Mouse (Mus musculus) liver, embryonic 12.5 days (tissue): Measurements from ENCODE around the gene Luzp1. TPM values are rescaled to one million over a fixed set of nuclear protein-coding genes. Genes with fewer than 3 reads are reported as not detected.

Experiments used
- ATAC-seq: fragments of 200-750 bp; cut with Nextera tagmentation; 2 replicates; pipeline ENCODE4 v1.8.0; 2017; ENCODE audit warnings: moderate number of reproducible peaks, mild to moderate bottlenecking, moderate library complexity
- H3K27ac ChIP-seq: fragments of 300-500 bp; sonication (generic); 2 replicates; pipeline ENCODE4 v1.5.1; 2016; ENCODE audit warnings: mild to moderate bottlenecking
- H3K27me3 ChIP-seq: fragments of 300-500 bp; sonication (generic); replicated peaks from 2 replicates; pipeline ENCODE4 v1.6.1; 2016; ENCODE audit warnings: mild to moderate bottlenecking, moderate library complexity
- H3K36me3 ChIP-seq: fragments of 300-500 bp; sonication (generic); 2 replicates; pipeline ENCODE4 v1.6.1; 2016; ENCODE audit warnings: mild to moderate bottlenecking, moderate library complexity
- H3K4me1 ChIP-seq: fragments of 300-500 bp; sonication (generic); 2 replicates; pipeline ENCODE4 v1.6.1; 2016
- H3K4me2 ChIP-seq: fragments of 300-500 bp; sonication (generic); 2 replicates; pipeline ENCODE4 v1.6.1; 2016; ENCODE audit warnings: mild to moderate bottlenecking, moderate library complexity
- H3K4me3 ChIP-seq: fragments of 300-500 bp; sonication (generic); 2 replicates; pipeline ENCODE4 v1.5.1; 2016; ENCODE audit warnings: mild to moderate bottlenecking, moderate library complexity
- H3K9ac ChIP-seq: fragments of 300-500 bp; sonication (generic); 2 replicates; pipeline ENCODE4 v1.6.1; 2016; ENCODE audit warnings: mild to moderate bottlenecking, moderate library complexity
- H3K9me3 ChIP-seq: fragments of 300-500 bp; sonication (generic); replicated peaks from 2 replicates; pipeline ENCODE4 v1.6.1; 2016; ENCODE audit warnings: mild to moderate bottlenecking, moderate library complexity
- WGBS: fragments of 180-500 bp; shearing (Covaris S2); methylation state at CpG from one replicate; pipeline ENCODE4 v1.1.7; 2016; ENCODE audit not compliant: insufficient replicate concordance; 5-methylcytosine and 5-hydroxymethylcytosine counted together
- polyA plus RNA-seq: library from polyadenylated mRNA; unstranded; fragments of >200 nt; fragmentation: Nextera tagmentation; extraction: Ambion mirVana; gene quantifications from 2 replicates; pipeline ENCODE4 v1.2.1, GENCODE M21; 2016

Luzp1 gene
- 25.6 and 25.7 TPM in 2 replicates for polyA plus RNA-seq

DNA sequence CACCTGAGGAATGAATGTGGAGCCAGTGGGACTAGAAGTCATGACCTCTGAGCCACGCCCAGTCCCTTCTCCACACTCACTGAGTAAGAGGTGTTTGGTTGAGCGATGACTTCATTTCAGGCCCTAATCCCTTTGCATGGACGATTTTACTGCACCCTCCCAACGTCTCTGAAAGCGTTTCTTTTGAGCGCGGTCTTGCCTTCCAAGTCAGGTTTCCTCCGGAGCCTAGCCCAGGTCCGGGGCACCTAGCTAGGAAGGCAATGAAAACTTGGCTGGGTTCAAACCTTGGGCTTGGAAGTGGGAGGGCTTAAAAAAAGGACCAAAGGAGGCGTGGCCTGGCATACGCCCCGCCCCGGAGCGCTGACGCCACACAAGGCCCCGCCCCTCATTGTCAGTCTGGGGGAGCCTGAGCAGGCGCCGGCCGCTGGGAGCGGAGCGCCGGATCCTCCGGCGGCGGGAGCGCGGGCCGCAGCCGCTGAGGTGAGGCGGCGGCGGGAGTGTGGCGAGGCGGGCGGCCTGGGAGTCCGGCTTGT, at the start of gene Luzp1:
TSS of gene Luzp1 (plus strand) at position 391 of the 533 bp plus-strand sequence.
- H3K27ac ChIP-seq = peak within 1 kb of the TSS; percentile 78
- WGBS = 2% methylated on average over 36 of the region's 36 CpGs
- H3K9ac ChIP-seq = peak within 1 kb of the TSS; percentile 82
- H3K9me3 ChIP-seq = no peaks in the 10 kb centered on the region
- no peaks in the 10 kb centered on the region for H3K36me3 ChIP-seq
- peak within 1 kb of the TSS; percentile 96 for H3K4me2 ChIP-seq
- peaks cover 42% of the 10 kb centered on the region for H3K27me3 ChIP-seq
- peak within 1 kb of the TSS; percentile 66 for H3K4me3 ChIP-seq
- peaks cover 27% of the 10 kb centered on the region for H3K4me1 ChIP-seq
- peak; percentile 89 for ATAC-seq

DNA sequence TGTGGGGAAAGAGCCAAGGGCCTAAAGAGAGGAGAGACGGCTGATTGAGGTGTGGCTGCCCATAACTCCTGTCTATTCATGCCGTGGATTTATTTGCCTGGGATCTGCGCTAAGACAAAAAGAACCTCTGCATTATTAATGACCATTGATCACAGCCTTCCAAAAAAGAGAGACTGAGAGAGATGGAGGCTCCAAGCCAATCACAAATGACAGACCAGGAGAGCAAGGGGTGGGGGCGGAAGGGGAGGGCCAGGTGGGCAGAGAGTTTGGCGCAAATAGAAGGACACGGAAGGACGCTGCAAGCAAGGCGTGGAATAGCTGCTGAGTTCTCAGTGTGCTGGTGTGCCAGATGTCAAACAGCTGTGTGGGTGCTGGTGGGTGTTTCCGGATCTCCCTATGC, 46.3 kb upstream of the Luzp1 start, which contains the start of gene Htr1d:
TSS of gene Htr1d (plus strand) at position 301 of the 400 bp plus-strand sequence.
- H3K9ac ChIP-seq = no peak within 1 kb of the TSS

DNA sequence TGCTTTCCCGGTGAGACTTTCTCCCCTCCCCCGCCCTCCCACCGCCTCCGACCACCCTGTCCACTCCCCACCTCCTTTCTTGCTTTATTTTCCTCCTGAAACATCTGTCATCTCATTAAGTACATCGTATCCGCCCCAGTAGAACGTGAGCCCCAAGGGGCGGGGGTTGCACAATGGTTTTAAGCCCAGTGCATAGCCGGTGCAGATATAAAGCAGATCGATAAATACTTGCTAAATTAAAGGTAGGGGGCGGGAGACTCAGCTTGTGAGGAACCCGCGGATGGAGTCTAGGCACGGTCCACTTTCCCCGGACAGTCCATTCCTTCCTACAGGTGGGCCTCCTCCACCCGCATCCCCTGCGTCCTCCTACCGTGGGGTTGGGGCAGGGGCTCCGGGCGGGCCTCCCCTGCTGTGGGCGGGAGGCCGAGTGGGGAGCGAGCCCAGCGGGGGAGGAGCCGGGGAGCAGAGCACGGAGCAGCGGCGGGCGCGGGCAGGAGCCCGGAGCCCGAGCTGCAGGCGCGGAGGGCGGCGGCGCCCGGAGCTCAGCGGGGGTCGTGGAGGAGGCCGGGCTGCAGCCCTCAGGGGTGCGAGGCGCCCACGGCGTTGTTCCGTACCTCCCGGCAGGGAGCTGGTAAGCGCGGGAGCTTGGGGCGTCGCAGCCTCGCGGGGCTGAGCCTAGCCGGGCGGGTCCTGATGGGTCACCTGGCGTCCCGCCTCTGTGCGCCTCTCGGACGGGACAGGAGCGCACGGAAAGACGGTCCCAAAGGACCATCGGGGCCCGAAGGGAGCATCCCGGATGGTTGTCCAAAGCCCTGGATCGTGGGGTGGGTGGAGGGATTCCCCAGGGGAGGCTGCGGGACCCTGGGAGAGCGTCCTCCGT, 45.2 kb upstream of the Luzp1 start:
- peak overlapping the region; percentile 48 for H3K4me3 ChIP-seq
- H3K9ac ChIP-seq = no peak overlapping the region
- no peak overlapping the region for H3K27ac ChIP-seq
- peak overlapping the region; percentile 74 for H3K4me2 ChIP-seq
- 3% methylated on average over 69 of the region's 70 CpGs for WGBS
- peaks cover 12% of the 10 kb centered on the region for H3K4me1 ChIP-seq
- peaks cover 95% of the 10 kb centered on the region for H3K27me3 ChIP-seq
- no peaks in the 10 kb centered on the region for H3K9me3 ChIP-seq
- H3K36me3 ChIP-seq = no peaks in the 10 kb centered on the region
- no peak for ATAC-seq

More for the DNA sequence above, 46.3 kb upstream of the Luzp1 start, which contains the start of gene Htr1d:
- Histone ChIP-seq H3K9me3 (no peaks in the 10 kb centered on the region), H3K27ac (no peak within 1 kb of the TSS), H3K36me3 (no peaks in the 10 kb centered on the region), H3K4me3 (peak within 1 kb of the TSS; percentile 48), H3K4me2 (peak within 1 kb of the TSS; percentile 74), H3K4me1 (peaks cover 12% of the 10 kb centered on the region), H3K27me3 (peaks cover 97% of the 10 kb centered on the region)
- 63% methylated on average over 9 of the region's 9 CpGs for whole genome bisulfite sequencing
- ATAC-seq = no peak

DNA sequence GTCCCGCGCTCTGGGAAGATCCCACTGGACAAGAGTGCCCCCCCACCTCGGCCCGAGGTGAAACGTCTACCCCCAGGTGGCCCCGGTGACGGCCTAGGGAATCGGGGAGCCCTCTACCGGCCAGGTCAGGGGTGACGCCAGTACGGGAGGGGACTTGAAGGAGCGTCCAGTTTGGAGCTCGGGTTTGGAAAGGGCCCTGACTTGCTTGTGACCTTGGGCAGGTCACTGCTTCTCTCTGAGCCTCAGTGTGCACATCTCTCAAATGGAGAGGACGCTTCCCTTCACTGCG, 44.6 kb upstream of the Luzp1 start:
- Histone ChIP-seq H3K27ac (no peak overlapping the region), H3K4me3 (peak overlapping the region; percentile 48), H3K9me3 (no peaks in the 10 kb centered on the region), H3K9ac (no peak overlapping the region), H3K4me2 (peak overlapping the region; percentile 74), H3K4me1 (peaks cover 12% of the 10 kb centered on the region), H3K36me3 (no peaks in the 10 kb centered on the region), H3K27me3 (peaks cover 95% of the 10 kb centered on the region)
- no peak for ATAC-seq
- 3% methylated on average over 15 of the region's 15 CpGs for WGBS

DNA sequence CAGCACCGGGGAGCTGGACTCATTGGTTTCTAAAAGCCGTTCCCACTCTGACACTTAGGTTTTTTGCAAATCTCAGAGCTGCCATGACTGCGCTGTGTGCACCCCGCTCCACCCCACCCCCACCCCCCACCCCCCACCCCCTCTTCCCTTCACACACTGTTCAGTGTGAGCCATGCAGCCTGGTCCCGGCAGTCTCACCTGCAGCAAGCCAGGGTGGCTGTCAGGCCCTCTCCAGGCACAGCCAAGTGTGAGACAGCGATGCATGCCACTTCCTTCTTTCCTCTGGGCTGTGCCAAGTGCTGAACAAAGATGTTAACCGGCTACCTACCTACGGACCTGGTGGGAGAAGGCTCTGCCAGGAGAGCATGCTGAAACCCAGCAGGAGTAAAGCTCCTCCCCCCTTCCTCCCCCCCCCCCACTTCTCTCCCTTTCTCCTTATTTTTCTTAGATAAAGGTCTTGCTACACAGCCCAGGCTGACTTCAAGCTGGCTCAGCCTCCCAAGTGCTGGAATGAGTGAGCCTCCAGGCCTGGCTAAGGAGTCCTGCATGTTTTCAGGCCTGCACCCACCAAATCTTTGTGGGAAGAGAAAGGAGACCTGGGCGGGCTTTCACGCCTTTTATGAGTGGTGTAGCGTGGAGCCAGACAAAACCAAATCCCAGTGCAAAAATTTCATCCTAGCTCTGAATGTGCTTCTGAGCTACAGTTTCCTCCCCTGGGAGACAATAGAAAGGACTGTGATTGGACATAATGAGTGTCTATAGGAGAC, 38.8 kb upstream of the Luzp1 start:
- Histone ChIP-seq H3K9me3 (no peaks in the 10 kb centered on the region), H3K27ac (no peak overlapping the region), H3K4me3 (no peak overlapping the region), H3K9ac (no peak overlapping the region), H3K27me3 (peaks cover 43% of the 10 kb centered on the region), H3K4me2 (no peak overlapping the region), H3K36me3 (no peaks in the 10 kb centered on the region), H3K4me1 (no peaks in the 10 kb centered on the region)
- 49% methylated on average over 11 of the region's 11 CpGs for WGBS
- ATAC-seq = no peak

DNA sequence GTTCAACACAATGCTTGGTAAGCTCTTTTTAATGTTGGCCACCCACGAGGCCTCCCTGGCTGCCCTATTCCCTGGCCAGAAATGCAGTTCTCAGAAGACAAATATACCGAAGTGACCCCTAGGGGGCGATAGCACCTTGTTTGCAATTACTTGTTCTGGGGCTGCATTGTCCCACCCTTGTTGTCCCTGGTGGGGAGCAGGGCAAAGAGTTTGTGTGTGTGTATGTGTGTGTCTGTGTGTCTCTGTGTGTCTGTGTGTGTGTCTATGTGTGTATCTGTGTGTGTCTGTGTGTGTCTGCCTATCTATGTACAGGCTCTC, 38.2 kb upstream of the Luzp1 start:
- Histone ChIP-seq H3K9ac (no peak overlapping the region), H3K4me1 (no peaks in the 10 kb centered on the region), H3K27ac (no peak overlapping the region), H3K36me3 (no peaks in the 10 kb centered on the region), H3K27me3 (peaks cover 38% of the 10 kb centered on the region), H3K4me3 (no peak overlapping the region), H3K4me2 (no peak overlapping the region), H3K9me3 (no peaks in the 10 kb centered on the region)
- ATAC-seq = no peak
- 4% methylated on average over 3 of the region's 3 CpGs for WGBS

DNA sequence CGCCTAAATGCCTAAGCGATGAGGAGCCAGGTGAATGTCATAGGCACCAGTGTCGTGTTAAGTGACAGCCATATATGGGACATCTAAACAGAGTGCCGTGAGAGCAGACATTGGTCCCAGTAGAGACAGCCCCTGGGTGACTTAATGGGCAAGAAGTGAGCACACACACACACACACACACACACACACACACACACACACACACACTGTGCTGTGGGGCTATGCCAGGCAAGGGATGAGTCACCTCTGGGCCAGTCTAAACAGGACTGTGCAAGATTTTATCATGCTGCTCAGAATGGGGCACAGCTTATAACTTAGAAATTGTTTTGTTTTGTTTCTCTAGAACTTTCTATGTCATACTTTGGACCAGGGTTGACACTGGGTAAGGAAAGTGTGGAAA, 35.5 kb upstream of the Luzp1 start:
- H3K4me1 ChIP-seq = no peaks in the 10 kb centered on the region
- ATAC-seq = no peak
- no peaks in the 10 kb centered on the region for H3K9me3 ChIP-seq
- no peak overlapping the region for H3K4me3 ChIP-seq
- H3K36me3 ChIP-seq = no peaks in the 10 kb centered on the region
- 74% methylated on average over 4 of the region's 4 CpGs for WGBS
- peaks cover 15% of the 10 kb centered on the region for H3K27me3 ChIP-seq
- no peak overlapping the region for H3K27ac ChIP-seq
- no peak overlapping the region for H3K4me2 ChIP-seq
- no peak overlapping the region for H3K9ac ChIP-seq

DNA sequence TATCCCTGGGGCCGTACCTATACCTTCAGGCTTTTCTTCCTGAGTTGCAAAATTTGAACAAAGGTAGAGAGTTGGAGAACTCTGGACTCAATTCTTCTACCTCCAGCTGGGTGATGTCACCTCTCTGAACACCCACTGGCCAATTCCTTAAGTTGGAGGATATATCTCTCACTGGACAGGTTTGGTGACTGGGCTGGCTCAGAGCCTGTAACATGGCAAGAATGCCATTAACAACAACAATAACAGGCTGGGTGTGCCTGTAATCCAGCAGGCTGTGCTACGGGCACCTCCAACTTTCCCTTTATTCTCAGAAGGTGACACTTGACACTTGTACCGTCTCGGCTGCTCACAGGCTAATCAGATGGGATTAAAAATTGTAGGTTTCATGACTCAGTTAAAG, 30.5 kb upstream of the Luzp1 start:
- no peak for ATAC-seq

DNA sequence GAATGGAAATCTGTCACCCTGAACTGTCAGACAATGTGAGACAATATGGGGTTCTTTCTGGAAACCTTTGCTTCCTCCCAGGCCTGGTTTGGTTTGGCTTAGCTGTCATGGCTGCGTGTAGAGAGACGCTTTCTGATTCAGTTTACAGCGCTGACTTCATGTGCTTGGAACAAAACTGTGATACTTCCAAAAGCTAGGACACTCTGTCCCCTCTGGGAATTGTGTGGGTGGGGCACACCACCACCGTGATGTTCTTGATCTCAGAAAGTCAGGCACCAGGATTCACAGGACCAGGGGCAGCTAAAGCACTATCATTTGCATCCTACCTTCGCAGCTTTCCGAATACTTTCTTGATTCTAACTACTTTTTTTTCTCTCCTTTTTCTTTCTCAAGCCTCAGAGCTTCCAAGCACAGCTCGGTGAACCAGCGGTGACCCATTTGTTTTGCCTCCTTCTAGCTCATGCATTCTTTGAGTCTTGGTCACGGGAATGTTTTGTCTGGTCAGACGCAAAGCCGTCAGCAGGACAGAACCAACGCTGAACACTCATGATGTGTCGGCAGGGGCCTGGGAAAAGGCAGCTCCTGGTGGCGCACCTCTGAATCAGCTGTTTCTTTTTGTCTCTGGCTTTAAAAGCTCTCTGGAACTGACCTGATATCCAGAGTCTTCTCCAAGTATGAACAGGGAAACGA, 28.1 kb upstream of the Luzp1 start:
- Histone ChIP-seq H3K9ac (no peak overlapping the region), H3K27me3 (no peaks in the 10 kb centered on the region; the same call in 1 of the 2 replicates), H3K4me3 (no peak overlapping the region), H3K9me3 (no peaks in the 10 kb centered on the region), H3K4me1 (no peaks in the 10 kb centered on the region), H3K27ac (no peak overlapping the region), H3K4me2 (no peak overlapping the region), H3K36me3 (no peaks in the 10 kb centered on the region)
- ATAC-seq = no peak
- 77% methylated on average over 15 of the region's 15 CpGs for WGBS

More for the DNA sequence above, 30.5 kb upstream of the Luzp1 start:
- H3K27ac ChIP-seq = no peak overlapping the region
- no peak overlapping the region for H3K9ac ChIP-seq
- H3K4me2 ChIP-seq = no peak overlapping the region
- 63% methylated on average over 4 of the region's 4 CpGs for WGBS
- no peaks in the 10 kb centered on the region for H3K9me3 ChIP-seq
- H3K4me1 ChIP-seq = no peaks in the 10 kb centered on the region
- no peaks in the 10 kb centered on the region for H3K36me3 ChIP-seq
- no peaks in the 10 kb centered on the region; the same call in 1 of the 2 replicates for H3K27me3 ChIP-seq
- no peak overlapping the region for H3K4me3 ChIP-seq

DNA sequence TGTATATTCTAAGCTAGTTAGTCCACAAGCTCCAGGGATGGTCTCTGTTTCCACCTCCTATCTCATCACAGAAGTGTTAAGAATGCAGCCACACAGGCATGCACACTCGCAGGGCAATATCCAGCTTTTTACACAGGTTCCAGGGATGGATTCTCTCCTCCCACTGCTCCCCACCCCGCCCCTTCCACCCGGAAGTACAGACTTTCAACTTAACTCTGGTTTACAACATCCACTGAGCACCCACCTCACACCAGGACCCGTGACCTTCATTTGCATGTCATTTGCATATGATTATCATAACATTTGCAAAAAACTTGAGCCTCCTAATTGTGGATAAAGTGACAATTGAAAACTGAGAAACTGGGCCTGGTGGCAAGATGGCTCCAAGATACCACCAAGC, 25.0 kb upstream of the Luzp1 start:
- H3K4me1 ChIP-seq = no peaks in the 10 kb centered on the region
- no peak overlapping the region for H3K27ac ChIP-seq
- no peak for ATAC-seq
- no peak overlapping the region for H3K4me2 ChIP-seq
- H3K36me3 ChIP-seq = no peaks in the 10 kb centered on the region
- H3K27me3 ChIP-seq = no peaks in the 10 kb centered on the region
- 62% methylated on average over 4 of the region's 4 CpGs for WGBS
- H3K9me3 ChIP-seq = no peaks in the 10 kb centered on the region
- no peak overlapping the region for H3K4me3 ChIP-seq
- H3K9ac ChIP-seq = no peak overlapping the region

DNA sequence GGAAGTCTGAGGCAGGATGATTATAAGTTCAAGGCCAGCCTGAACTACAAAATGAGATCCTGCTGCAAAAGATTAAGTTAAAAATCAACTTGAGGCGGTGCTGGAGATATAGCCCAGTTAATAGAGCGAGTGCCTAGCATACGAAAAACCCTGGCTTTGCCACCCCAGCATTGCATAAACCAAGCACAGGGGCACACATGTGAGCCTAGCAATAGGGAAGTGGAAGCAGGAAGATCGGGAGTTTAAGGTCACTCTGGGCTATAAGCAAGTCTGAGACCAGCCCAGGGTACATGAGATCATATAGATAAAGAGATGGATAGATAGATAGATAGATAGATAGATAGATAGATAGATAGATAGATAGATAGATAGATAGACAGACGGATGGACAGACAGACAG, 19.8 kb upstream of the Luzp1 start:
- H3K36me3 ChIP-seq = no peaks in the 10 kb centered on the region
- no peak overlapping the region for H3K9ac ChIP-seq
- H3K27ac ChIP-seq = no peak overlapping the region
- peaks cover 8% of the 10 kb centered on the region; the same call in 1 of the 2 replicates for H3K4me1 ChIP-seq
- no peak overlapping the region for H3K4me2 ChIP-seq
- ATAC-seq = no peak
- H3K4me3 ChIP-seq = no peak overlapping the region
- WGBS = 63% methylated on average over 5 of the region's 5 CpGs
- no peaks in the 10 kb centered on the region for H3K27me3 ChIP-seq
- no peaks in the 10 kb centered on the region for H3K9me3 ChIP-seq
